Mouse (Mus musculus) olfactory bulb, adult 2 months (tissue): ENCODE data around the gene Efhd2. TPM values are rescaled to one million over a fixed set of nuclear protein-coding genes. Genes with fewer than 3 reads are reported as not detected.

ENCODE experiments used
- H3K27ac ChIP-seq: fragments of 200-500 bp; 2 replicates; pipeline ENCODE4 v1.5.1; 2012; ENCODE audit warnings: low read depth, low read length; ENCODE audit not compliant: insufficient read depth
- H3K4me1 ChIP-seq: fragments of 200-500 bp; 2 replicates; pipeline ENCODE4 v1.6.1; 2012; ENCODE audit warnings: low read length; ENCODE audit not compliant: control insufficient read depth, insufficient read depth
- H3K4me3 ChIP-seq: fragments of 200-500 bp; 2 replicates; pipeline ENCODE4 v1.5.1; 2012; ENCODE audit warnings: mild to moderate bottlenecking, low read depth, low read length, moderate library complexity; ENCODE audit not compliant: insufficient read depth
- CTCF ChIP-seq: fragments of 200-500 bp; IDR thresholded peaks from 2 replicates; pipeline ENCODE4 v1.5.1; 2012; ENCODE audit warnings: low read depth, mild to moderate bottlenecking, low read length, moderate library complexity; ENCODE audit not compliant: insufficient read depth
- POLR2A ChIP-seq: fragments of 200-500 bp; IDR thresholded peaks from 2 replicates; pipeline ENCODE4 v1.6.1; 2012; ENCODE audit warnings: mild to moderate bottlenecking, low read depth, low read length, moderate library complexity; ENCODE audit not compliant: insufficient read depth
- WGBS: fragments of 180-500 bp; shearing (Covaris S2); methylation state at CpG from one replicate; pipeline ENCODE4 v1.1.7; 2018; 5-methylcytosine and 5-hydroxymethylcytosine counted together
- polyA plus RNA-seq: library from polyadenylated mRNA; stranded (reverse); fragments of >200 nt; gene quantifications from 2 replicates; pipeline ENCODE4 v1.2.4, GENCODE M21; 2012; ENCODE audit warnings: low replicate concordance; ENCODE audit not compliant: missing spikeins, insufficient read depth, insufficient read length

The Efhd2 gene
- polyA plus RNA-seq, 1 experiment, result not detected

DNA sequence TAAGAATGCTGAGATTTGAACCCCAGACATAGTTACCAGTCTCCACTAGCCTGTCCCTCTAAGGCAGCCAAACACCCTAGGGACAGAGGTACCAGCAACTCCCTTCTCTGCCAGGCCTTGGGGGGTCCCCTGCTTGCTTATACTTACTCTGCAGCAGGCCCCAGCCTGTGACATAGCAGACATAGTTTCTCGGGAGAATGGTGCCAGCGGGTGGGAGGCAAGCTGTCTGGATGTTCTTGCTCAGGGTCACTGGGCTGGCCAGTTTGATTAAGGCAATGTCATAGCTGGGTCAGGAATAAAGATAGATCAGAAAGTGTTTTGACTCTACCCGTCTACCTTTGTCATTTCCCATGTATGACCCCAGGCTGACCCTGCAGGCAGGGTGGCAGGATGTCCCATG is 53.5 kb downstream of the Efhd2 start:
- Histone ChIP-seq H3K4me3 (no peak overlapping the region), H3K27ac (no peak overlapping the region), H3K4me1 (peaks cover 3% of the 10 kb centered on the region; the same call in 1 of the 2 replicates)
- 88% methylated on average over 3 of the region's 3 CpGs for WGBS
- no peak for TF ChIP-seq CTCF
- no peak for TF ChIP-seq POLR2A

DNA sequence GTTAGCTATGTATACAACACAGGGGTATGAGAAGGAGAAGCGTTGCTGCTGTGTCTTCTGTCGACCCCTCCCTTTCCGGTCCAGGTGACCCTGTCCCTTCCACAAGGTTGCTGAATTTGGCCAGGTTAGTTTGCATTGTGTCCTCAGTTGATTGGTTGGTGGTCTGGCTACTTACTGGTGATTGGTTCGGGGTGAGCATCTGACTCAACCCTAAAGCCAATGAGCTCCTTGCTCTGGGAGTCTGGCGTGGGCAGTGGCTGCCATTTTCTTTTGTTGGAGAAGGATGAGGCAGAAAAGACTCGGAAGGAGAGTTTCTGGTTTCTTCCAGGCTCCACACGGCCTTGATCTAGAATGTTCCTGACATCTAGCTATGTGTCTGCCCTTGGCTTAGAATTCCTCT is 55.4 kb downstream of the Efhd2 start:
- TF ChIP-seq CTCF, result no peak
- no peak for TF ChIP-seq POLR2A
- H3K4me3 ChIP-seq, result no peak overlapping the region
- H3K27ac ChIP-seq, result no peak overlapping the region
- 94% methylated on average over 7 of the region's 7 CpGs for WGBS
- peaks cover 3% of the 10 kb centered on the region; the same call in 1 of the 2 replicates for H3K4me1 ChIP-seq

DNA sequence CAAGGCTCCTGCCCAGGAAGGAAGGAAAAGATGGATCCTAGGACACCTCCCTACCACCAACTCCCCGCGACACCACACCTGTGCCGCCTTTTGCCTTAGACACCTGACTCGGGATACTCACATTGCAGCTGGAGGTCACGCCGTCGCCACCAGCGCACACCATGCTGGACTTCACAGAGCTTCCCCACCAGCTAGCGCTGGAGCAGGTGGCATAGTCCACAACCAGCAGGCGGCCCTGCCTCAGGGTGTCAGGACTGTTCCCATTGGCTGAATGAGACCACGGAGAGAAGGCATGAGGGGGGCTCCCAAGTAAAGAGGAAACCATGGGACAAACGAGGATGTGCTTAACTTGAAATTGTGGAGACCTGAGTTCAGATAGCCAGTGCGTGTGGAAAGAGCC is 55.9 kb downstream of the Efhd2 start:
- TF ChIP-seq POLR2A, result no peak
- no peak for TF ChIP-seq CTCF
- Histone ChIP-seq H3K27ac (no peak overlapping the region), H3K4me3 (no peak overlapping the region), H3K4me1 (peaks cover 3% of the 10 kb centered on the region; the same call in 1 of the 2 replicates)
- 93% methylated on average over 13 of the region's 13 CpGs for WGBS

DNA sequence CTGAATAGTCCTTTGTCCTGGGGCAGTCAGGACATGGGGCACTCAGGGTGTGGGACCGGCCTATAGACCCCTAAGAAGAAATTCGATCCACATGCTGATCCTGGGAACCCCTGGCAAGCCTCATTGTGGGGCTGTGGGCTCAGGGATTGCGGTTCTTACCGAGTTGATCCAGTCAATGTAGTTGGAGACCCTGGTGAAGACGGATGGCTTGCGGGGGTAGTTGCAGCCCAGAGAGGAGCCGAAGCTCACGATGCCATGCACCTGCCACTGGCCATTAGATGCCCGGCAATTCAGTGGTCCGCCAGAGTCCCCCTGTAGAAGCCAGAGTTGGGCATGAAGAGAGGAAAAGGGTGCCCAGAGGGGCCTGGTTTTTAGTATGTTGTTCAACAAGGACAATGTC is 57.0 kb downstream of the Efhd2 start:
- WGBS, result 71% methylated on average over 10 of the region's 10 CpGs
- TF ChIP-seq CTCF (no peak), POLR2A (no peak)

DNA sequence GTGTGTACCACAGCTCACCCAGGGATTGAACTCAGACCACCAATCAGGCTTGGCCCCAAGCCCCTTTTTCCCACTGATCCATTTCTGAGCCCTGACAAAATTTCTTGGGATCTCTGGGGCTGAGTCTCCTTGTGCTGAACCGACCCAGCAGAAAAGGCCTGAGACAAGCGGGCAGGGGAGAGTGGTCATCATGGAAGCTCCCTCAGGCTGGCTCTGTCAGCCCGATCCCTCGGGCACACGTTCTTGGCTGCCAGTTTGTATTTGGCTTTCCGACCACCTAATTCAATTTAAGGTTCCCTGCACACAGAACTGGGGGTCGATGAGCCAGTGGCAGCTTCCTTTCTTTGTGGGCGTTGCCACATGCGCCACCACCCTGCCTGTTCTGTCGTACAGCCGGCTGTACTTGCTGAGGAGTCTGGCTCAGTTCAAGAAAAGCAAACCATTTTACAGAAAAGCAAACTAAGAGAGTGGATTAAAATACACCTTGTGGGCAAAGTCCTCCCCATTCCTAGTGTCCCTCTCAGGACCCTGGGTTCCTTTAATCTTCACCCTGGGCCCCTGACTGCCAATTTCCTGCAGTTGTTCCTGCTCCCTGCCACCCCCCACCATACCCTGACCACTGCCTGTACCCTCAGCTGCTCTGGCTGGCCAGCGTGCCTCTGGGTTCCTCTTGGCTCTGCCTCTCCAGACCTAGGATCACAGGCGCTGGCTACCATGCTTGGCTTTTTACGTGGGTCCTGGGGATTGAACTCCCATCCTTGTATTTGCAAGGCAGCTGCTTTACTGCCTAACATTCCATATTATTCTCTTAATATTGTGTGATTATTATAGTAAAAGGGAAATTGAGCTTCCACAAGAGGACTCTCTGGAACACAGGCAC is 57.7 kb downstream of the Efhd2 start:
- WGBS, result 47% methylated on average over 14 of the region's 14 CpGs

More for the DNA sequence above, 57.0 kb downstream of the Efhd2 start:
- Histone ChIP-seq H3K4me3 (no peak overlapping the region), H3K27ac (no peak overlapping the region), H3K4me1 (peaks cover 3% of the 10 kb centered on the region; the same call in 1 of the 2 replicates)

DNA sequence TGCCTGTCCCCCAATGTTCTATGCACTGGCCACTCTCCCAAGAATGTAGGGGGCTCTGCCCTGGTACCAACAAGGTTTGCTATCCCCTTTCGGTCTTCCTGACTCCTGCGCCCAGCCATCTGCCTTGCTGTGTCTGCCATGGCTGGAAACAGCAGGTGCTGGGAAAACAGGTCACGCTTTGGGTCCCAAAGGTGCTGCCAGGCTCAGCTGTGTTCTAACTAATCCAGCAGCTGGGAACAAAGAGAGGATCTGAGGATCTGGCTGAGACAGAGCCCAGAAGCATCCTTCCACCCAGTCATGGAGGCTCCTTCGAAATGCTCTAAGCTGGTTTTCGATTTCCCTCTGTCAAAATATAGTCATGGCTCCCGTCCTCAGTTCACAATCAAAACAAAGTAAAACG is 58.5 kb downstream of the Efhd2 start:
- H3K4me3 ChIP-seq, result no peak overlapping the region
- TF ChIP-seq POLR2A, result no peak
- TF ChIP-seq CTCF, result no peak
- H3K4me1 ChIP-seq, result peaks cover 3% of the 10 kb centered on the region; the same call in 1 of the 2 replicates
- WGBS, result 91% methylated on average over 7 of the region's 7 CpGs
- no peak overlapping the region for H3K27ac ChIP-seq

More for the DNA sequence above, 57.7 kb downstream of the Efhd2 start:
- no peak overlapping the region for H3K4me3 ChIP-seq
- no peak overlapping the region for H3K27ac ChIP-seq
- no peak for TF ChIP-seq CTCF
- no peak for TF ChIP-seq POLR2A
- H3K4me1 ChIP-seq, result peaks cover 3% of the 10 kb centered on the region; the same call in 1 of the 2 replicates

DNA sequence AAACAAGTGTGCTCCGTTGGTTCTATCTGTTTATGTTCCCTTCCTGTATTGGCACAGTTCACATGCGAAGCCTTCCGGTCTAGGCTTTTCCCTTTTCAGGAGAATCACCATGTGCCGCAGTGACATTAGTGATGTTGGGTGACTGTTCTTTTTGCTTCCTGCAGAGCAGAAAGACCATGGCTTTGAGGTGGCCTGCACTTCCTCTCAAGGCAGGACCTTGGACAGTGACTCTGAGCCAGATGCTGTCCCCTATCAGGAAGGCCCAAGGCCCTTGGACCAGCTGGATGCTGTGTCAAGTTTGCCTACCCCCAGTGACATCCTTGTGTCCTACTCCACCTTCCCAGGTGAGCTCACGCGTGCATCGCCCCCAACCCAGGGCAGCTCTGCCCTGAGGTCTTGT is 63.3 kb downstream of the Efhd2 start:
- H3K27ac ChIP-seq, result no peak overlapping the region
- no peak for TF ChIP-seq CTCF
- TF ChIP-seq POLR2A, result no peak
- H3K4me1 ChIP-seq, result no peaks in the 10 kb centered on the region
- no peak overlapping the region for H3K4me3 ChIP-seq
- WGBS, result 98% methylated on average over 7 of the region's 7 CpGs

DNA sequence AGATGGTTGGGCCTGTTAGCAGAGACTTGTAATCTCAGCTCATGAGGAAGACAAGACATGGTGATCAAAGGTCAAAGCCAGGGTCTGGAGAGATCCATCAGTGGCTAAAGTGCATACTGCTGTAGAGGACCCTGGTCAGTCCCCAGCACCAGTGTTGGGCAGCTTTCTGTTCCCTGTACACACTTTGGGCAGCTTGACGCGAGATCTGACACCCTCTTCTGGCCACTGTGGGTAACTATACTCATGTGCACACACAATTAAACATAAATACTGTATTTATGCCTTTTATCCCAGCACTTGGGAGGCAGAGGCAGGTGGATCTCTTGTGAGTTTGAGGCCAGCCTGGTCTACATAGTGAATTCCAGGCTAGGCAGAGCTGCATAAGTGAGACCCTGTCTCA is 63.7 kb downstream of the Efhd2 start:
- no peaks in the 10 kb centered on the region for H3K4me1 ChIP-seq
- H3K27ac ChIP-seq, result no peak overlapping the region
- H3K4me3 ChIP-seq, result no peak overlapping the region
- TF ChIP-seq CTCF, result no peak
- WGBS, result 98% methylated on average over 2 of the region's 2 CpGs

DNA sequence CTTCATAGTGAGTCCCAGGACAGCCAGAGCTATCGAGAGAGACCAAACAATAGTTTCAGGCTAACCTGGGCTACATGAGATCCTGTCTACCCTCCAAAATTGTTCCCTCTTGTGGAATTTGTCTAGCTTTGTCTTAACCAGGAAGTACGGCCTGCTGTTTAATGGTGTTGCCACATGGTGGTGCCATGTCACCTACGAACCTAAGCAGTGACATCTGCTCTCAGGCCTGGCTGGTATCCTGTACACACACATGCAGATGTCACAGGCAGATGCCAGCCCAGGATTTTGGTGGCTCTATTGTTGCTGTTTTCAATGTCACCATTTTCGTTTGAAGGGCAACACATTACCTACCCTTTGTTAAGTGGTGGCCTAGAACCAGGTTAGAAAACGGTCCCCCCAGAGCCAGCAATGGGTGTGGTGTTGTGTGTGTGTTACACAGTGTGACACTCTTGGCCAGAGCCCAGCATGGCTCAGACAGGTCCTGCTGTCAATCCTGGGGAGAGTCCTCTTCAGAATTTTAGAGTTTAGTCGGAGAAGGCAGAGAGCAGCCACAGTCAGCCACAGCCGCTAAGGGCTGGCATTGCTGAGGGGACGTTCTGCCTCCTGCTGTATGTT is 64.8 kb downstream of the Efhd2 start:
- 63% methylated on average over 8 of the region's 8 CpGs for WGBS
- Histone ChIP-seq H3K4me3 (no peak overlapping the region), H3K27ac (no peak overlapping the region), H3K4me1 (no peaks in the 10 kb centered on the region)
- 0 out of 2 replicates have a peak, but pooled peaks have one; percentile 14 for TF ChIP-seq CTCF
- no peak for TF ChIP-seq POLR2A

Other genes with a start within 250 kb of the Efhd2 start
- gene Plekhm2, start 210.0 kb downstream of the Efhd2 start, polyA plus RNA-seq, result not detected in 2 replicates
- not detected in 2 replicates for gene Rsc1a1, start 189.3 kb downstream of the Efhd2 start, polyA plus RNA-seq
- gene Ddi2, start 151.5 kb downstream of the Efhd2 start, polyA plus RNA-seq, result 31.7 TPM in 1 of 2 replicates, not detected in the other
- not detected in 2 replicates for gene Agmat, start 128.2 kb downstream of the Efhd2 start, polyA plus RNA-seq
- gene Dnajc16, start 84.0 kb downstream of the Efhd2 start, polyA plus RNA-seq, result not detected in 2 replicates
- not detected in 2 replicates for gene Casp9, start 81.3 kb downstream of the Efhd2 start, polyA plus RNA-seq
- not detected in 2 replicates for gene Cela2a, start 48.8 kb downstream of the Efhd2 start, polyA plus RNA-seq
- gene Ctrc, start 28.6 kb downstream of the Efhd2 start, polyA plus RNA-seq, result not detected in 2 replicates
- gene Fhad1, start 140.2 kb upstream of the Efhd2 start, polyA plus RNA-seq, result not detected in 2 replicates
- not detected in 2 replicates for gene Tmem51, start 209.4 kb upstream of the Efhd2 start, polyA plus RNA-seq